Mouse (Mus musculus): ENCODE results near the gene Olfr608. TPM values are rescaled to one million over a fixed set of nuclear protein-coding genes. Genes with fewer than 3 reads are reported as not detected.
"Not testable (repeated sequence)": the region's sequence is repeated elsewhere in the genome, so short reads cannot be mapped to it uniquely, and the experiment has no call there.

The Olfr608 gene
- not detected in 2 replicates for polyA plus RNA-seq (2016; fragmentation: Nextera tagmentation; extraction: Ambion mirVana)

DNA sequence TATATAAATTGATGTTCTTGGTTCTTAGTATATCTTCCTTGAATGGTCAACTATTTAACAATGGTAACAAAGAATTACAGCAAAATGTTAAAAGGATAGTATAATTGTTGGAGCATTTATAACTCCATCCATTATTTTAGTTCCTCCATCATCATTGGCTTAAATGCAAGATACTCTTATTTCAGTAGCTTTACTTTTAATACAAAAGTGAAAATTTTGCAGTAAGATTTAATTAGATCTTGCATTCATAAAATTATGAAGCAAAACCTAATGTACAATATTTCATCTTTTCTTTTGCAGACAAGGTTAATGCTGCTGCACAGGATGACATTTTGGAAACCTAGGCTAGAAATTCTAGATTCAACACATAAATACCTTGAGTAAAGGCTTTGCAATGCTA lies at the start of gene Olfr608:
Olfr608 (plus strand) TSS at position 301 of the 400 bp plus-strand sequence.
- Histone ChIP-seq H3K27me3 (ENCODE audit: poor library complexity, severe bottlenecking) (no peaks in the 10 kb centered on the region), H3K27ac (no peak within 1 kb of the TSS), H3K36me3 (replicated peaks) (no peaks in the 10 kb centered on the region), H3K4me3 (no peak within 1 kb of the TSS), H3K9me3 (no peaks in the 10 kb centered on the region; the same call in 1 of the 2 replicates), H3K4me1 (no peaks in the 10 kb centered on the region)
- no peak for DNase-seq (ENCODE audit: extremely low spot score, low spot score)

- DNase-seq (ENCODE audit: extremely low spot score, low spot score), result no peak
- no peaks in the 10 kb centered on the region for H3K27me3 ChIP-seq (ENCODE audit: poor library complexity, severe bottlenecking)
- no peaks in the 10 kb centered on the region for H3K9me3 ChIP-seq
- H3K27ac ChIP-seq, result no peak within 1 kb of the TSS
- no peak within 1 kb of the TSS for H3K4me3 ChIP-seq
- no peaks in the 10 kb centered on the region for H3K4me1 ChIP-seq
- H3K36me3 ChIP-seq (replicated peaks), result no peaks in the 10 kb centered on the region
- whole genome bisulfite sequencing, result 96% methylated on average over 1 of the region's 1 CpGs
Measured at GRCm38 (mm10) chr7:103445339-103445738, 24.3 kb upstream of the Olfr608 start, which contains the start of gene Olfr605. TSS of gene Olfr605 (minus strand) at chr7:103445439.

- H3K4me1 ChIP-seq, result no peaks in the 10 kb centered on the region
- no peaks in the 10 kb centered on the region for H3K9me3 ChIP-seq
- H3K27me3 ChIP-seq (ENCODE audit: poor library complexity, severe bottlenecking), result no peaks in the 10 kb centered on the region
- no peaks in the 10 kb centered on the region for H3K36me3 ChIP-seq (replicated peaks)
- H3K4me3 ChIP-seq, result no peak within 1 kb of the TSS
- H3K27ac ChIP-seq, result no peak within 1 kb of the TSS
- no peak for DNase-seq (ENCODE audit: extremely low spot score, low spot score)
- 83% methylated on average over 2 of the region's 2 CpGs for WGBS
Measured at GRCm38 (mm10) chr7:103448746-103449145, 20.9 kb upstream of the Olfr608 start, which contains the start of gene Olfr606. TSS of gene Olfr606 (plus strand) at chr7:103449046.

GRCm38 (mm10) chr7:103460590-103460989 lies 9.1 kb upstream of the Olfr608 start:
- no peak for DNase-seq (ENCODE audit: extremely low spot score, low spot score)
- Histone ChIP-seq H3K27ac (no peak overlapping the region), H3K4me3 (no peak overlapping the region), H3K9me3 (no peaks in the 10 kb centered on the region), H3K36me3 (replicated peaks) (no peaks in the 10 kb centered on the region), H3K4me1 (no peaks in the 10 kb centered on the region), H3K27me3 (ENCODE audit: poor library complexity, severe bottlenecking) (no peaks in the 10 kb centered on the region)
- WGBS, result 91% methylated on average over 5 of the region's 5 CpGs

GRCm38 (mm10) chr7:103477106-103477505 lies 7.4 kb downstream of the Olfr608 start:
- not testable (repeated sequence) for H3K27me3 ChIP-seq (ENCODE audit: poor library complexity, severe bottlenecking); H3K4me3 ChIP-seq; H3K9me3 ChIP-seq; H3K4me1 ChIP-seq; DNase-seq (ENCODE audit: extremely low spot score, low spot score); H3K36me3 ChIP-seq (replicated peaks); H3K27ac ChIP-seq
- 95% methylated on average over 9 of the region's 9 CpGs for WGBS

GRCm38 (mm10) chr7:103497962-103498361 lies 28.3 kb downstream of the Olfr608 start, which contains the start of gene Olfr609:
TSS of gene Olfr609 (minus strand) at chr7:103498062.
- 74% methylated on average over 1 of the region's 1 CpGs for whole genome bisulfite sequencing
- H3K27ac ChIP-seq, result no peak within 1 kb of the TSS
- DNase-seq (ENCODE audit: extremely low spot score, low spot score), result no peak
- H3K4me3 ChIP-seq, result no peak within 1 kb of the TSS
- H3K27me3 ChIP-seq (ENCODE audit: poor library complexity, severe bottlenecking), result no peaks in the 10 kb centered on the region
- no peaks in the 10 kb centered on the region for H3K36me3 ChIP-seq (replicated peaks)
- H3K4me1 ChIP-seq, result no peaks in the 10 kb centered on the region
- H3K9me3 ChIP-seq, result no peaks in the 10 kb centered on the region

GRCm38 (mm10) chr7:103512022-103512421 lies 42.3 kb downstream of the Olfr608 start, which contains the start of gene Olfr610:
TSS of gene Olfr610 (minus strand) at chr7:103512122.
- H3K27ac ChIP-seq, result no peak within 1 kb of the TSS
- no peak within 1 kb of the TSS for H3K4me3 ChIP-seq
- H3K4me1 ChIP-seq, result no peaks in the 10 kb centered on the region
- H3K27me3 ChIP-seq (ENCODE audit: poor library complexity, severe bottlenecking), result no peaks in the 10 kb centered on the region
- no peaks in the 10 kb centered on the region for H3K9me3 ChIP-seq
- H3K36me3 ChIP-seq (replicated peaks), result no peaks in the 10 kb centered on the region
- no peak for DNase-seq (ENCODE audit: extremely low spot score, low spot score)
- WGBS, result 89% methylated on average over 2 of the region's 2 CpGs

DNA sequence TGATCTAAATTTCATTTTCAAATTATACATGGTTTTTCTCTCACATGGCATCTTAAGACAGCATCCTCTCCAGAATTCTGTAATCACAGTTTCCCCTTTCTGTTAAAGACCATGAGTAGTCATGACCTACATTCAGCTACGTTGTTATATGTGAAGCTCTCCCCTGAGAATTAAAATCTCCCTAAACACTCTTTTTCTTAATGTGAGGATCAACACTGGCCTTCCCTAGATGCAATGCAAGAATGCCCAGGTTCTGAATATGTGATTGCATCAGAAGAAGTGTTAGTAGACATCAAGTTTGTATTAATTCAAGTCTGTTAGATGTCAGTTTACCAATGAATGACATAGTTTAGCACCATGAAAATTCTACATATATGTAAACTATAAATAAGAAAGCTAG lies 51.1 kb downstream of the Olfr608 start, which contains the start of gene Olfr611:
Olfr611 (minus strand) TSS at position 101 of the 400 bp plus-strand sequence.
- not testable (repeated sequence) for H3K27me3 ChIP-seq (ENCODE audit: poor library complexity, severe bottlenecking); H3K36me3 ChIP-seq (replicated peaks); H3K4me1 ChIP-seq; H3K27ac ChIP-seq; H3K9me3 ChIP-seq; DNase-seq (ENCODE audit: extremely low spot score, low spot score); H3K4me3 ChIP-seq
- 78% methylated on average over 1 of the region's 1 CpGs for WGBS

Other genes with a start within 250 kb of the Olfr608 start
- not detected in 2 replicates for gene Usp17ld, start 217.4 kb upstream of the Olfr608 start, polyA plus RNA-seq (2016; fragmentation: Nextera tagmentation; extraction: Ambion mirVana)
- not detected in 2 replicates for gene Olfr596, start 164.2 kb upstream of the Olfr608 start, polyA plus RNA-seq (2016; fragmentation: Nextera tagmentation; extraction: Ambion mirVana)
- not detected in 2 replicates for gene Olfr597, start 153.6 kb upstream of the Olfr608 start, polyA plus RNA-seq (2016; fragmentation: Nextera tagmentation; extraction: Ambion mirVana)
- gene Olfr598, start 146.3 kb upstream of the Olfr608 start, polyA plus RNA-seq (2016; fragmentation: Nextera tagmentation; extraction: Ambion mirVana), result not detected in 2 replicates
- gene Olfr599, start 134.0 kb upstream of the Olfr608 start, polyA plus RNA-seq (2016; fragmentation: Nextera tagmentation; extraction: Ambion mirVana), result not detected in 2 replicates
- gene Olfr600, start 120.2 kb upstream of the Olfr608 start, polyA plus RNA-seq (2016; fragmentation: Nextera tagmentation; extraction: Ambion mirVana), result not detected in 2 replicates
- not detected in 2 replicates for gene Olfr601, start 107.2 kb upstream of the Olfr608 start, polyA plus RNA-seq (2016; fragmentation: Nextera tagmentation; extraction: Ambion mirVana)
- not detected in 2 replicates for gene Olfr603, start 83.7 kb upstream of the Olfr608 start, polyA plus RNA-seq (2016; fragmentation: Nextera tagmentation; extraction: Ambion mirVana)
- gene Usp17lc, start 54.8 kb upstream of the Olfr608 start, polyA plus RNA-seq (2016; fragmentation: Nextera tagmentation; extraction: Ambion mirVana), result not detected in 2 replicates
- not detected in 2 replicates for gene Olfr605, start 24.4 kb upstream of the Olfr608 start, polyA plus RNA-seq (2016; fragmentation: Nextera tagmentation; extraction: Ambion mirVana)
- gene Olfr606, start 20.8 kb upstream of the Olfr608 start, polyA plus RNA-seq (2016; fragmentation: Nextera tagmentation; extraction: Ambion mirVana), result not detected in 2 replicates
- not detected in 2 replicates for gene Olfr607, start 5.7 kb upstream of the Olfr608 start, polyA plus RNA-seq (2016; fragmentation: Nextera tagmentation; extraction: Ambion mirVana)
- not detected in 2 replicates for gene Olfr609, start 28.2 kb downstream of the Olfr608 start, polyA plus RNA-seq (2016; fragmentation: Nextera tagmentation; extraction: Ambion mirVana)
- gene Olfr610, start 42.2 kb downstream of the Olfr608 start, polyA plus RNA-seq (2016; fragmentation: Nextera tagmentation; extraction: Ambion mirVana), result not detected in 2 replicates
- gene Olfr611, start 51.0 kb downstream of the Olfr608 start, polyA plus RNA-seq (2016; fragmentation: Nextera tagmentation; extraction: Ambion mirVana), result not detected in 2 replicates
- not detected in 2 replicates for gene Olfr612, start 72.8 kb downstream of the Olfr608 start, polyA plus RNA-seq (2016; fragmentation: Nextera tagmentation; extraction: Ambion mirVana)
- gene Olfr613, start 78.2 kb downstream of the Olfr608 start, polyA plus RNA-seq (2016; fragmentation: Nextera tagmentation; extraction: Ambion mirVana), result not detected in 2 replicates
- gene Olfr615, start 86.2 kb downstream of the Olfr608 start, polyA plus RNA-seq (2016; fragmentation: Nextera tagmentation; extraction: Ambion mirVana), result not detected in 2 replicates
- not detected in 2 replicates for gene Olfr616, start 99.3 kb downstream of the Olfr608 start, polyA plus RNA-seq (2016; fragmentation: Nextera tagmentation; extraction: Ambion mirVana)
- gene Olfr617, start 103.2 kb downstream of the Olfr608 start, polyA plus RNA-seq (2016; fragmentation: Nextera tagmentation; extraction: Ambion mirVana), result not detected in 2 replicates
- not detected in 2 replicates for gene Olfr618, start 120.2 kb downstream of the Olfr608 start, polyA plus RNA-seq (2016; fragmentation: Nextera tagmentation; extraction: Ambion mirVana)
- gene Olfr619, start 130.7 kb downstream of the Olfr608 start, polyA plus RNA-seq (2016; fragmentation: Nextera tagmentation; extraction: Ambion mirVana), result not detected in 2 replicates
- not detected in 2 replicates for gene Olfr620, start 142.7 kb downstream of the Olfr608 start, polyA plus RNA-seq (2016; fragmentation: Nextera tagmentation; extraction: Ambion mirVana)
- not detected in 2 replicates for gene Olfr622, start 172.8 kb downstream of the Olfr608 start, polyA plus RNA-seq (2016; fragmentation: Nextera tagmentation; extraction: Ambion mirVana)
- gene Olfr623, start 193.8 kb downstream of the Olfr608 start, polyA plus RNA-seq (2016; fragmentation: Nextera tagmentation; extraction: Ambion mirVana), result not detected in 2 replicates
- gene Olfr624, start 201.3 kb downstream of the Olfr608 start, polyA plus RNA-seq (2016; fragmentation: Nextera tagmentation; extraction: Ambion mirVana), result 0.04 TPM in 2 replicates
- not detected in 2 replicates for gene Olfr625-ps1, start 212.8 kb downstream of the Olfr608 start, polyA plus RNA-seq (2016; fragmentation: Nextera tagmentation; extraction: Ambion mirVana)
- gene Olfr243, start 244.8 kb downstream of the Olfr608 start, polyA plus RNA-seq (2016; fragmentation: Nextera tagmentation; extraction: Ambion mirVana), result not detected in 2 replicates

Data from forebrain, embryonic 10.5 days (tissue).